Mouse (Mus musculus) myocyte (in vitro differentiated cells): ENCODE measurements around the gene Fmo6.

Source experiments
- CEBPB ChIP-seq: IDR thresholded peaks from 2 replicates; pipeline ENCODE4 v1.6.1; 2011; ENCODE audit warnings: mild to moderate bottlenecking, moderate library complexity; ENCODE audit not compliant: poor library complexity, insufficient read depth, severe bottlenecking
- E2F4 ChIP-seq: IDR thresholded peaks from one replicate; pipeline ENCODE4 v1.6.1; 2011; ENCODE audit warnings: mild to moderate bottlenecking, control low read depth, moderate library complexity; ENCODE audit not compliant: insufficient read depth
- MAX ChIP-seq: IDR thresholded peaks from one replicate; pipeline ENCODE4 v1.6.1; 2011; ENCODE audit warnings: low read depth, mild to moderate bottlenecking, control low read depth
- MYOD1 ChIP-seq, 3 experiments: IDR thresholded peaks; one replicate each; pipeline ENCODE4 v1.6.1; 2011; ENCODE audit warnings: control low read depth in 2 of 3, low read depth in 2 of 3, mild to moderate bottlenecking in 2 of 3, moderate library complexity in 1 of 3; ENCODE audit not compliant: insufficient read length in 2 of 3, control insufficient read depth in 1 of 3
- POLR2A ChIP-seq: IDR thresholded peaks from one replicate; pipeline ENCODE4 v1.6.1; 2011; ENCODE audit warnings: low read depth, mild to moderate bottlenecking, control low read depth, moderate library complexity; ENCODE audit not compliant: insufficient read length
- POLR2AphosphoS2 ChIP-seq: IDR thresholded peaks from one replicate; pipeline ENCODE4 v1.6.1; 2011; ENCODE audit warnings: low read depth, control low read depth; ENCODE audit not compliant: insufficient read length
- TCF12 ChIP-seq: IDR thresholded peaks from one replicate; pipeline ENCODE4 v1.6.1; 2011; ENCODE audit warnings: mild to moderate bottlenecking, control low read depth; ENCODE audit not compliant: poor library complexity, insufficient read depth, severe bottlenecking
- TCF3 ChIP-seq: IDR thresholded peaks from one replicate; pipeline ENCODE4 v1.6.1; 2011; ENCODE audit warnings: low read depth, control low read depth; ENCODE audit not compliant: insufficient read length
- USF1 ChIP-seq: IDR thresholded peaks from one replicate; pipeline ENCODE4 v1.6.1; 2011; ENCODE audit warnings: low read depth, mild to moderate bottlenecking, control low read depth, moderate library complexity

DNA sequence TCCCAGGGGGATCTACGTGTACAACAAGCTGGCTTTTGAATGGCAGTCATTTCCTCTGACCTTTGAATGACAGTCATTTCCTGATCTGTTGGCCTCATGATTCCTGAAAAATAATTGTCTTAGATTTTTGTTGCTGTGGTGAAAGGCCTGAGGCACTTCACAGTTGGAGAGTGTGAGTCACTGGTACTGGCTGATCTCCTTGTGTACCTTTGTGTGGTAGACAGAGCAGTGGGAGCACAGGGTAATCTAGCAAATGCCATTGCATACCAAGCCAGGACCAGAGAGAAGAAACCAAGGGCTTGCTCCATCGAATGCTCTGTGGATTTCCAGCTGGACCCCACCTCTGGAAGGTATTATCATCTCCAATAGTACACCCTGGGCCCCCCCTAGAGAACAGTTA is 15.8 kb upstream of the Fmo6 start:
- TF ChIP-seq POLR2A (no peak), TCF12 (no peak), MAX (no peak), USF1 (no peak), CEBPB (no peak), MYOD1 (IDR thresholded peaks at IDR 0.05; ENCODE audit: control insufficient read depth in 1 of 3, insufficient read length in 2 of 3, low read depth in 2 of 3) (no peak), E2F4 (no peak), POLR2AphosphoS2 (no peak), TCF3 (no peak)
